Mouse (Mus musculus) spleen, adult 2 months (tissue): ENCODE measurements around the gene Myo3b.

Source experiments
- CTCF ChIP-seq: fragments of 200-500 bp; IDR thresholded peaks from 2 replicates; pipeline ENCODE4 v1.5.1; 2011; ENCODE audit warnings: mild to moderate bottlenecking, inconsistent platforms; ENCODE audit not compliant: insufficient read depth, insufficient read length, insufficient replicate concordance; ENCODE audit errors: extremely low read depth
- POLR2A ChIP-seq: fragments of 200-500 bp; IDR thresholded peaks from 2 replicates; pipeline ENCODE4 v1.6.1; 2011; ENCODE audit warnings: low read depth, low read length, inconsistent platforms

DNA sequence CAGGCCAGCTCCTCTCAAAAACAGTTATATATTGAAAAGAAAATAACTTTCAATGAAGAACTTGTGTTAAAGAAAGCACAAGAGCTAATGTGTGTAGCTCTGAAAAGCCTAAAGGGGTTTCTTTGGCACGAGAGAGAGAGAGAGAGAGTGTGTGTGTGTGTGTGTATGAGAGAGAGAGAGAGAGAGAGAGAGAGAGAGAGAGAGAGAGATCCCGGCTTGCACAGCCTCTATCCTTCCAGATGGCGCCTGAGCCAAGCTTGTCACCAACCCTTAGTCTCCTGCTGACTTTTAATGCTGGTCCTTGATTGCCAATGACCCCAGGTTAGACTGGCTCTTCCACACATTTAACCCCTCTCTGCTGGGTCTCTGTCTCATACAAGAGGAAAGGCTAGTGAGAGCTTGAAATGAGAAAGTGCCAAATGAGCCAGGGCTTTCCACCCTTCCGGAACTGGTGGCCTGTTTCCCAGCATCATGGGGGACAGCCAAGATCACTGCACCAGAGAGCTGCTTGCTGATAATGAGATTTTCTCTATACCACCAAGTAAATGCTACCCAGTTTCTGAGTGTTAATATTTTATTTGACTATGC lies 371.5 kb downstream of the Myo3b start:
- TF ChIP-seq POLR2A (no peak), CTCF (no peak)
